Mouse (Mus musculus) inflammation-experienced regulatory T-cells, adult 6 months (primary cell): ENCODE data around the gene Itpkb. TPM values are rescaled to one million over a fixed set of nuclear protein-coding genes. Genes with fewer than 3 reads are reported as not detected.

Experiments used
- ATAC-seq: one replicate; pipeline ENCODE4 v1.8.0; 2017
- polyA plus RNA-seq, 3 experiments: library from polyadenylated mRNA; unstranded; fragments of 100-300 nt; shearing (Covaris generic); gene quantifications; one replicate each; pipeline ENCODE4 v1.2.1; 2017

Itpkb gene
- polyA plus RNA-seq, 3 experiments from 2014 or later = 25.3 to 58.2 (median 55.2) TPM

- ATAC-seq = no peak
These were observed 135.3 kb downstream of the Itpkb start for GRCm38 (mm10) chr1:180465620-180466019.

DNA sequence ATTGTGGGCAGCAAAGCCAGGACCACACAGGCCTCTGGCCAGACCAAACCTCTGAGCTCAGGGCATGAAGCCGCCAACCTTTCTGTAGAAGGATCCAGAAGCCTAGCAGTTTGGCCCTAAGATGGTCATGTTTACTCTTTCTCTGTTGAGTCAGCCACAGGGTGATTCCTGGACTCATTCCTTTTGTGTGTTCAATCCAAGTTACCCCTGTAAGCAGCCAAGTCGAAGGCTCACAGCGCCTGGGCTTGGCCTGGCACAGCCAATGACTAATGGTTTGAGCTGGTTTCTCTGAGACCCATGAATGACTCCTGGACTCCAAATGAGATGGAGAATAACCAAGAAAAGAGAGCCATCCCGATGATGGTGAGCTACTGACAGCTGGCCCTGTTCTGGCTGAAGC lies 137.7 kb downstream of the Itpkb start:
- ATAC-seq = no peak

GRCm38 (mm10) chr1:180473566-180473965 lies 143.3 kb downstream of the Itpkb start:
- no peak for ATAC-seq

Other genes with a start within 250 kb of the Itpkb start
- 10 to 100 TPM; 25.8 to 50.3 (median 43.8) TPM for gene Coq8a, start 130.9 kb upstream of the Itpkb start, polyA plus RNA-seq
- 100 to 1,000 TPM in 2 of 3 experiments, 10 to 100 TPM in 1; 83.5 to 124 (median 120) TPM for gene Psen2, start 67.0 kb upstream of the Itpkb start, polyA plus RNA-seq
- gene Stum, start 153.0 kb downstream of the Itpkb start, polyA plus RNA-seq = not detected
- gene Parp1, start 238.4 kb downstream of the Itpkb start, polyA plus RNA-seq = 10 to 100 TPM; 39.8 to 48.1 (median 42.4) TPM